Mouse (Mus musculus) right cerebral cortex, postnatal 36 days (tissue): ENCODE measurements at regions not wholly inside any gene's neighbourhood (a gene's known extent, or its start where the extent isn't known, plus 50 kb on each side); places are given as distances from the start of the nearest gene placed in this dataset.

Experiments used
- DNase-seq, 2 experiments: peaks; one replicate each; pipeline ENCODE4 v3.0.0; 2022; ENCODE audit warnings: low spot score in 2 of 2, mixed read lengths in 1 of 2

- DNase-seq = no peak
These were observed 79.8 kb upstream of the Hmga2 start for GRCm38 (mm10) chr10:120556116-120556515.

- DNase-seq = no peak
These were observed 76.8 kb upstream of the Hmga2 start for GRCm38 (mm10) chr10:120553097-120553453.

- peak in 1 of 2 experiments; percentile 1 for DNase-seq
These were observed 76.2 kb upstream of the Hmga2 start for GRCm38 (mm10) chr10:120552341-120553096.

GRCm38 (mm10) chr10:120551851-120552281 is 75.6 kb upstream of the Hmga2 start:
- DNase-seq = no peak

- no peak for DNase-seq
These were observed 70.9 kb upstream of the Hmga2 start for GRCm38 (mm10) chr10:120547164-120547563.

- no peak for DNase-seq
These were observed 65.3 kb upstream of the Hmga2 start for GRCm38 (mm10) chr10:120541618-120542017.

GRCm38 (mm10) chr10:120538561-120538960 is 62.3 kb upstream of the Hmga2 start:
- DNase-seq = no peak

GRCm38 (mm10) chr10:120528406-120528805 is 52.1 kb upstream of the Hmga2 start:
- DNase-seq = no peak

- DNase-seq = no peak
These were observed 51.7 kb upstream of the Hmga2 start for GRCm38 (mm10) chr10:120527951-120528350.

DNA sequence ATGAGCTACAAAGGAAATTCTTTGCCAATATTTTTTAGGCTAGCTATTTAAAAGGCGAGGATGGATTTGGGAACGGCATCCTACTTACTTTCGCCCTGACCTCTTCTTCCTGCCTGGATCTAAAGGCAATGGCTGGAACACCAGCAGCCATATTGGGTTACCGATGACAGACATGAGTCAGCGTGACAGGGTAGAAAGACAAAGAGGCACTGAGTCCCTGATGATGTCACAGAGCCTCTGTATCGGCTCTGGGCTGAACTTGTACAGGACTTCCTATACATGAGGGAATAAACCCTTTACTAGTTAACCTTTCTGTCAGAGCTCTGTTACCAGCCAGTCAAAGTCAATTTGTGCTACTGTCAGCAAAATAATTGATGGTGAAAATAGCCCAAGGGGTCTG is 50.7 kb upstream of the Hmga2 start:
- DNase-seq = no peak
